Mouse (Mus musculus): ENCODE data around the gene Thap3. TPM values are rescaled to one million over a fixed set of nuclear protein-coding genes. Genes with fewer than 3 reads are reported as not detected.

The Thap3 gene
- polyA plus RNA-seq, 1 experiment from 2014 or later: 37.8 TPM

DNA sequence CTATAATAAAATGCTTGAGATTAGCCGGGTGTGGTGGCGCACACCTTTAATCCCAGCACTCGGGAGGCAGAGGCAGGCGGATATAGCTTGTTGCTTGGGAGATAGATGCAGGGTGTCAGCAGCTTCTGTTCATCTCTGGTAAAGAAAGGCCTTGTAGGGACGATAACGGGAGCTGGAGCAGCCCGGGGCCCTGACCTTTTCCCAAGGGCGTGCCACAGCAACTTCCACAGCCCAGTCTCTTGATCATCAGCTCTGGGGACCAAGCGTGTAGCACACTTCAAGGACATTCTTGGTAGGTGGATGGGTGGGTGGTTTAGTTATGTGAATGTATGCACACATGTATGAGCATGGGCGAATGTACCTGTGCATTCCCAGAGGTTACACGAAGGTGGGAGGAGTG lies 42.6 kb downstream of the Thap3 start:
- Histone ChIP-seq H3K4me2 (no peak overlapping the region), H3K9ac (replicated peaks) (no peak overlapping the region), H3K27me3 (replicated peaks) (no peaks in the 10 kb centered on the region), H3K4me1 (0 out of 2 replicates have a peak, but pooled peaks cover 3% of the 10 kb centered on the region), H3K9me3 (replicated peaks) (no peaks in the 10 kb centered on the region), H3K36me3 (no peaks in the 10 kb centered on the region), H3K27ac (replicated peaks) (no peak overlapping the region), H3K4me3 (replicated peaks) (no peak overlapping the region)
- WGBS: 93% methylated on average over 11 of the region's 11 CpGs
- no peak for ATAC-seq (ENCODE audit: low FRiP score)

DNA sequence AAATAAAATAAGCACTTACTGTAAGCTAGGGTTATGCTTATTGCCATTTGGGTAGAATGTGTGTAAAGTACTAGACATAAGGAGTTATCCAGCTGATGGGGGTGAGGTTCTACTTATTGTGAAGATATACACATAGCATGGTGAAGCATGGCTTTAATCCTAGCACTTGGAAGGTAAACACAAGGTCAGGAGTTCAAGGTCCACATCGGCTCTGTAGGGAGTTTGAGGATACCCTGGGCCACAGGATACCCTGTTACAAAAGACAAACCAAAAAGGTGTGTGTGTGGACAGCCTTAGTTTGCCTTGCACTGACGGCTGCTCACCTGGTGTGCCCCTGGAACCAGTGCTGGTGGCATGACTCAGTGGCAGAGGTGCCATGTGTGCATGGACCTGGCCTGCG lies 50.7 kb downstream of the Thap3 start:
- no peak for ATAC-seq (ENCODE audit: low FRiP score)
- Histone ChIP-seq H3K9ac (replicated peaks) (no peak overlapping the region), H3K4me1 (peaks cover 25% of the 10 kb centered on the region), H3K27ac (replicated peaks) (no peak overlapping the region), H3K27me3 (replicated peaks) (no peaks in the 10 kb centered on the region), H3K9me3 (replicated peaks) (no peaks in the 10 kb centered on the region), H3K4me3 (replicated peaks) (no peak overlapping the region), H3K4me2 (no peak overlapping the region), H3K36me3 (no peaks in the 10 kb centered on the region)
- 93% methylated on average over 3 of the region's 3 CpGs for WGBS

DNA sequence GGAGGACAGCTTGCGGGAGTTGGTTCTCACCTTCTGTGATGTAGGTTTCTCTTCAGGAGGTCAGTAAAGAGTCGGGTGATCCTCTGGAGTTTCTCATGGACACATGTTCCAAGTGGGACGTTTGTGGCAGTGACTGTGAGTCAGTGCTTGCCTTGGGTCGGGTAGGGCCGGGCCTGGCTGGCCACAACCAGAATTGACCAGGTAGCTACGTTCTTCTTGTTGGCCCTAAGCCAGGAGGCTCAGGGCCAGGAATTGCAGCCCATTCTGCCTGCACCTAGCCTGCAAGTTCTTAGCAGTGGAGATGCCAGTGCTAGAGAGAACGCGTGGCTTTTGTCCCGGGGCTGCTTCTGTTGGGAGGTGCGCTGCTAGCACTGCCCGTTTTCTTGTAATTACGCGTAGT lies 51.4 kb downstream of the Thap3 start:
- Histone ChIP-seq H3K9me3 (replicated peaks) (no peaks in the 10 kb centered on the region), H3K27ac (replicated peaks) (no peak overlapping the region), H3K9ac (replicated peaks) (no peak overlapping the region), H3K27me3 (replicated peaks) (no peaks in the 10 kb centered on the region), H3K36me3 (no peaks in the 10 kb centered on the region), H3K4me1 (peaks cover 25% of the 10 kb centered on the region), H3K4me3 (replicated peaks) (no peak overlapping the region), H3K4me2 (no peak overlapping the region)
- ATAC-seq (ENCODE audit: low FRiP score): no peak
- 89% methylated on average over 13 of the region's 13 CpGs for WGBS

DNA sequence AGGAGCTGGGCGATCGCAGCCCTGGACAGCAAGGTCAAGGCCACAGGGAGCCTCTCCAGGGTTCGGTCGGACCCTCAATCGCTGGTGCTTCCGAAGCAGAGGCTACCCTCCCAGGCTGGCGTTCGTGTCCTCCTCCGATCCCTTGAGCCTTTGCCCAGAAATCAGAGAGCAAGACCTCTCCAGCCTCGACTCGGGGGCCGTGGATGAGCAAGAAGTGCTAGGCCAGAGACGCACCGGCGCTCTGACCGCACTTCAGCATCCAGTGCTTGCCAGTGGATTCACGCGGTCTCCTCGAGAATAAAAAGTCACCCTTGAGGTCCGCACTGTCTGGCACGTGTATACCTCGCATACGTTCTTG lies 54.6 kb downstream of the Thap3 start:
- Histone ChIP-seq H3K36me3 (no peaks in the 10 kb centered on the region), H3K4me1 (peaks cover 25% of the 10 kb centered on the region), H3K27ac (replicated peaks) (peak overlapping the region; percentile 60; the same call in 1 of the 2 replicates), H3K4me3 (replicated peaks) (peak overlapping the region; percentile 100), H3K4me2 (peak overlapping the region; percentile 97), H3K9me3 (replicated peaks) (no peaks in the 10 kb centered on the region), H3K27me3 (replicated peaks) (no peaks in the 10 kb centered on the region), H3K9ac (replicated peaks) (peak overlapping the region; percentile 97)
- ATAC-seq (ENCODE audit: low FRiP score): peak; percentile 1; the same call in 1 of the 2 replicates
- whole genome bisulfite sequencing: 1% methylated on average over 23 of the region's 23 CpGs

DNA sequence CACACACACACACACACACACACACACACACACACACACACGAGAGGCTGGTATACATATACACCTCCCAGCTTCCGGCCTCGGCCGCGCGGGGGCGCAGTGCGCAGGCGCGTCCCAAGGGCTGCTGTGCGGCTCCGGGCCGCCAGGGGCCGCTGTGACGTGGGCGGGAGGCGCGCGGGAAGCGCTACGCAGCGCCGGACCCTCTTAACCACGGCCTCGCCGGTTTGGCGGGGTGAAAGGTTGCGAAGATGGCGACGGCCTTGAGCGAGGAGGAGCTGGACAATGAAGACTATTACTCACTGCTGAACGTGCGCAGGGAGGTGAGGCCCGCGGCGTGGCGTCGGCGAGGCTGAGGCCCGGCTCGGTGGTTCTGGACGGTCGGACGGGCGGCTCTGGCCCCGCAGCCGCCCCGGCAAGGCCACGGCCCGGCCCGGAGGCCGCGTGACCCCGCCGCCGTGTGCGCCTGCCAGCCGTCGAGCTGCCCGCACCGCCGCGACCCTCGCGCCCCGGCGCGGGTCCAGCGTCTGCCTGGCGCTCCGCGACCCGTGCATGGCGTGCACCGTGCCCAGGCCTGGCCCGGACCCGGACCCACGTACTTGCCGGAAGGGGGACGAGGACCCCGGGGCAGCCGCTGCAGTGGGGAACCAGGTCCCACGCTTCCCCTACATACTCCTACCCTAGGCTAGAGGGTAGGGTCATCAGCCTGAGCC lies 55.1 kb downstream of the Thap3 start, which contains the start of gene Dnajc11:
Gene Dnajc11 (plus strand): TSS at position 187 of the 710 bp plus-strand sequence.
- peak within 1 kb of the TSS; percentile 60 for H3K27ac ChIP-seq (replicated peaks)
- no peaks in the 10 kb centered on the region for H3K27me3 ChIP-seq (replicated peaks)
- no peaks in the 10 kb centered on the region for H3K9me3 ChIP-seq (replicated peaks)
- 0% methylated on average over 44 of the region's 83 CpGs for WGBS
- peak within 1 kb of the TSS; percentile 97 for H3K9ac ChIP-seq (replicated peaks)
- H3K36me3 ChIP-seq: no peaks in the 10 kb centered on the region
- H3K4me2 ChIP-seq: peak within 1 kb of the TSS; percentile 97
- H3K4me3 ChIP-seq (replicated peaks): peak within 1 kb of the TSS; percentile 100
- ATAC-seq (ENCODE audit: low FRiP score): peak; percentile 90
- peaks cover 25% of the 10 kb centered on the region for H3K4me1 ChIP-seq

Other genes with a start within 250 kb of the Thap3 start
- gene Camta1, start 127.1 kb downstream of the Thap3 start, polyA plus RNA-seq (2015; fragmentation: Nextera tagmentation; extraction: Ambion mirVana): 158 and 161 TPM in 2 replicates
- 79.6 and 82.6 TPM in 2 replicates for gene Dnajc11, start 55.3 kb downstream of the Thap3 start, polyA plus RNA-seq (2015; fragmentation: Nextera tagmentation; extraction: Ambion mirVana)
- 21.3 TPM in 2 replicates for gene Phf13, start 7.3 kb upstream of the Thap3 start, polyA plus RNA-seq (2015; fragmentation: Nextera tagmentation; extraction: Ambion mirVana)
- 5.7 and 7.8 TPM in 2 replicates for gene Klhl21, start 19.8 kb upstream of the Thap3 start, polyA plus RNA-seq (2015; fragmentation: Nextera tagmentation; extraction: Ambion mirVana)
- gene Zbtb48, start 38.7 kb upstream of the Thap3 start, polyA plus RNA-seq (2015; fragmentation: Nextera tagmentation; extraction: Ambion mirVana): 15.9 and 16.4 TPM in 2 replicates
- gene Tas1r1, start 49.6 kb upstream of the Thap3 start, polyA plus RNA-seq (2015; fragmentation: Nextera tagmentation; extraction: Ambion mirVana): 2.1 and 2.2 TPM in 2 replicates
- gene Nol9, start 50.3 kb upstream of the Thap3 start, polyA plus RNA-seq (2015; fragmentation: Nextera tagmentation; extraction: Ambion mirVana): 26.0 and 26.4 TPM in 2 replicates
- 13.5 and 13.6 TPM in 2 replicates for gene Plekhg5, start 83.5 kb upstream of the Thap3 start, polyA plus RNA-seq (2015; fragmentation: Nextera tagmentation; extraction: Ambion mirVana)
- 1.2 and 2.4 TPM in 2 replicates for gene Tnfrsf25, start 126.9 kb upstream of the Thap3 start, polyA plus RNA-seq (2015; fragmentation: Nextera tagmentation; extraction: Ambion mirVana)
- 0.31 and 3.3 TPM in 2 replicates for gene Espn, start 163.4 kb upstream of the Thap3 start, polyA plus RNA-seq (2015; fragmentation: Nextera tagmentation; extraction: Ambion mirVana)
- gene Hes2, start 169.9 kb upstream of the Thap3 start, polyA plus RNA-seq (2015; fragmentation: Nextera tagmentation; extraction: Ambion mirVana): not detected in 2 replicates
- gene Acot7, start 189.1 kb upstream of the Thap3 start, polyA plus RNA-seq (2015; fragmentation: Nextera tagmentation; extraction: Ambion mirVana): 402 and 456 TPM in 2 replicates

Data from neural tube, embryonic 15.5 days (tissue).